Mouse (Mus musculus): Measurements from ENCODE around the gene Olfr135.

Gene Olfr135

GRCm38 (mm10) chr17:38204035-38204434, at the start of gene Olfr135:
Gene Olfr135 (plus strand): TSS chr17:38204335.
- no peak for DNase-seq (ENCODE audit: low read depth, low spot score)

- DNase-seq (ENCODE audit: low read depth, low spot score) = no peak
Measured at GRCm38 (mm10) chr17:38171088-38171487, 33.0 kb upstream of the Olfr135 start, which contains the start of gene Olfr134. Gene Olfr134 (plus strand): TSS chr17:38171388.

All from CD4-positive, CD25-positive, alpha-beta regulatory T cell, adult 2 months (primary cell).